Mouse (Mus musculus): ENCODE data around the gene Zap70. TPM values are rescaled to one million over a fixed set of nuclear protein-coding genes. Genes with fewer than 3 reads are reported as not detected.

Zap70 gene
- total and polyA plus RNA-seq, 3 experiments = 0.23 to 0.25 TPM; not detected in 1

- Histone ChIP-seq H3K9ac (ENCODE audit: insufficient read depth, low read depth) (no peak overlapping the region), H3K79me2 (replicated peaks; ENCODE audit: control insufficient read depth, extremely low read depth, insufficient read depth, poor library complexity, severe bottlenecking) (no peaks in the 10 kb centered on the region), H3K27ac (ENCODE audit: insufficient read depth, low read depth) (no peak overlapping the region), H3K4me1 (ENCODE audit: control insufficient read depth in 1 of 2, insufficient read depth in 2 of 2) (no peaks in the 10 kb centered on the region), H3K4me2 (ENCODE audit: insufficient read depth, low read depth, poor library complexity, severe bottlenecking) (no peak overlapping the region), H3K9me3 (replicated peaks; ENCODE audit: low read length) (no peaks in the 10 kb centered on the region), H3K36me3 (replicated peaks in 1 of 2; ENCODE audit: control insufficient read depth in 1 of 2, insufficient read depth in 1 of 2, low read length in 1 of 2) (no peaks in the 10 kb centered on the region), H3K27me3 (replicated peaks) (no peaks in the 10 kb centered on the region), H3K4me3 (replicated peaks in 1 of 3; ENCODE audit: low read depth in 2 of 3, low read length in 2 of 3, poor library complexity in 1 of 3) (no peak overlapping the region)
- dilution Hi-C loops (cut with MboI; ENCODE audit: extremely low pct_ligation_motif_present, extremely low pct_unique_long_range_greater_than_20kb, low sequenced_read_pairs) = no loop called here
- TF ChIP-seq KAT2A (IDR thresholded peaks at IDR 0.05; ENCODE audit: insufficient replicate concordance, low read length) = no peak
- TF ChIP-seq GABPA (IDR thresholded peaks at IDR 0.05; ENCODE audit: insufficient replicate concordance, low read depth, low read length) = no peak
- no peak for TF ChIP-seq ETS1 (conservative IDR thresholded peaks at IDR 0.05; ENCODE audit: low read depth, low read length)
- TF ChIP-seq POLR2AphosphoS2 (IDR thresholded peaks at IDR 0.05; ENCODE audit: low read depth, low read length) = no peak
- TF ChIP-seq TBP (conservative IDR thresholded peaks at IDR 0.05; ENCODE audit: low read depth, low read length) = no peak
- TF ChIP-seq ZMIZ1 (IDR thresholded peaks at IDR 0.05; ENCODE audit: low read depth, low read length) = no peak
- no peak for TF ChIP-seq RCOR1 (conservative IDR thresholded peaks at IDR 0.05; ENCODE audit: low read depth, low read length)
- no peak for TF ChIP-seq CHD2 (IDR thresholded peaks at IDR 0.05; ENCODE audit: low read length)
- TF ChIP-seq USF2 (conservative IDR thresholded peaks at IDR 0.05; ENCODE audit: low read depth, low read length) = no peak
- no peak for TF ChIP-seq MXI1 (IDR thresholded peaks at IDR 0.05; ENCODE audit: low read depth, low read length)
- TF ChIP-seq CHD1 (IDR thresholded peaks at IDR 0.05; ENCODE audit: low read depth, low read length) = no peak
- TF ChIP-seq ELF1 (IDR thresholded peaks at IDR 0.05; ENCODE audit: low read depth, low read length) = no peak
- TF ChIP-seq BHLHE40 (IDR thresholded peaks at IDR 0.05; ENCODE audit: low read depth, low read length) = no peak
- TF ChIP-seq JUN (IDR thresholded peaks at IDR 0.05; ENCODE audit: insufficient read depth, low read depth, low read length) = no peak
- TF ChIP-seq ZKSCAN1 (IDR thresholded peaks at IDR 0.05; ENCODE audit: borderline replicate concordance, low read depth, low read length) = no peak
- TF ChIP-seq NRF1 (IDR thresholded peaks at IDR 0.05; ENCODE audit: low read depth, low read length) = no peak
- no peak for TF ChIP-seq JUND (conservative IDR thresholded peaks at IDR 0.05; ENCODE audit: low read depth, low read length)
- no peak for TF ChIP-seq MAFK (IDR thresholded peaks at IDR 0.05; ENCODE audit: insufficient replicate concordance, low read length)
- no peak for DNase-seq (ENCODE audit: extremely low read depth)
- in situ Hi-C loops (cut with MboI; ENCODE audit: low pct_ligation_motif_present, low pct_unique_long_range_greater_than_20kb, low sequenced_read_pairs) = no loop called here
Measured at GRCm38 (mm10) chr1:36759076-36759475, 2.5 kb upstream of the Zap70 start.

GRCm38 (mm10) chr1:36760401-36760800, 1.2 kb upstream of the Zap70 start:
- DNase-seq (ENCODE audit: extremely low read depth) = no peak
- Histone ChIP-seq H3K36me3 (replicated peaks in 1 of 2; ENCODE audit: control insufficient read depth in 1 of 2, insufficient read depth in 1 of 2, low read length in 1 of 2) (no peaks in the 10 kb centered on the region), H3K27me3 (replicated peaks) (no peaks in the 10 kb centered on the region), H3K4me2 (ENCODE audit: insufficient read depth, low read depth, poor library complexity, severe bottlenecking) (no peak overlapping the region), H3K27ac (ENCODE audit: insufficient read depth, low read depth) (no peak overlapping the region), H3K9ac (ENCODE audit: insufficient read depth, low read depth) (no peak overlapping the region), H3K4me3 (replicated peaks in 1 of 3; ENCODE audit: low read depth in 2 of 3, low read length in 2 of 3, poor library complexity in 1 of 3) (no peak overlapping the region), H3K4me1 (ENCODE audit: control insufficient read depth in 1 of 2, insufficient read depth in 2 of 2) (no peaks in the 10 kb centered on the region), H3K9me3 (replicated peaks; ENCODE audit: low read length) (no peaks in the 10 kb centered on the region), H3K79me2 (replicated peaks; ENCODE audit: control insufficient read depth, extremely low read depth, insufficient read depth, poor library complexity, severe bottlenecking) (no peaks in the 10 kb centered on the region)
- in situ Hi-C loops (cut with MboI; ENCODE audit: low pct_ligation_motif_present, low pct_unique_long_range_greater_than_20kb, low sequenced_read_pairs) (no loop called here), dilution Hi-C loops (cut with MboI; ENCODE audit: extremely low pct_ligation_motif_present, extremely low pct_unique_long_range_greater_than_20kb, low sequenced_read_pairs) (no loop called here)
- TF ChIP-seq TCF12 (IDR thresholded peaks at IDR 0.05; ENCODE audit: low read depth, low read length) (no peak), RCOR1 (conservative IDR thresholded peaks at IDR 0.05; ENCODE audit: low read depth, low read length) (no peak), MAZ (IDR thresholded peaks at IDR 0.05; ENCODE audit: low read depth, low read length) (no peak)
